Mouse (Mus musculus) hindbrain, embryonic 10.5 days (tissue): ENCODE data around the gene Tex36. TPM values are rescaled to one million over a fixed set of nuclear protein-coding genes. Genes with fewer than 3 reads are reported as not detected.

ENCODE experiments used
- DNase-seq: peaks from one replicate; pipeline ENCODE4 v3.0.0-alpha.2; 2017; ENCODE audit warnings: low spot score
- H3K27ac ChIP-seq: fragments of 300-500 bp; sonication (generic); 2 replicates; pipeline ENCODE4 v1.5.1; 2016; ENCODE audit warnings: mild to moderate bottlenecking, moderate library complexity
- H3K27me3 ChIP-seq: fragments of 300-500 bp; sonication (generic); 2 replicates; pipeline ENCODE4 v1.6.1; 2016; ENCODE audit warnings: mild to moderate bottlenecking; ENCODE audit not compliant: poor library complexity, insufficient read depth, severe bottlenecking
- H3K36me3 ChIP-seq: fragments of 300-500 bp; sonication (generic); 2 replicates; pipeline ENCODE4 v1.6.1; 2016; ENCODE audit warnings: mild to moderate bottlenecking, moderate library complexity
- H3K4me1 ChIP-seq: fragments of 300-500 bp; sonication (generic); replicated peaks from 2 replicates; pipeline ENCODE4 v1.6.1; 2016; ENCODE audit warnings: mild to moderate bottlenecking
- H3K4me3 ChIP-seq: fragments of 300-500 bp; sonication (generic); 2 replicates; pipeline ENCODE4 v1.5.1; 2016; ENCODE audit warnings: mild to moderate bottlenecking, moderate library complexity
- H3K9me3 ChIP-seq: fragments of 300-500 bp; sonication (generic); 2 replicates; pipeline ENCODE4 v1.6.1; 2016; ENCODE audit warnings: mild to moderate bottlenecking, moderate library complexity
- WGBS: fragments of 180-500 bp; shearing (Covaris S2); methylation state at CpG from one replicate; pipeline ENCODE4 v1.1.7; 2016; 5-methylcytosine and 5-hydroxymethylcytosine counted together
- polyA plus RNA-seq: library from polyadenylated mRNA; unstranded; fragments of >200 nt; fragmentation: Nextera tagmentation; extraction: Ambion mirVana; gene quantifications from 2 replicates; pipeline ENCODE4 v1.2.1, GENCODE M21; 2016

The Tex36 gene
- polyA plus RNA-seq, 1 experiment from 2014 or later, result 0.16 TPM

GRCm38 (mm10) chr7:133576825-133577224 is 25.1 kb downstream of the Tex36 start:
- no peak for DNase-seq
- no peak overlapping the region for H3K4me3 ChIP-seq
- WGBS, result 50% methylated on average over 4 of the region's 4 CpGs
- peaks cover 8% of the 10 kb centered on the region; the same call in 1 of the 2 replicates for H3K4me1 ChIP-seq
- no peaks in the 10 kb centered on the region for H3K9me3 ChIP-seq
- H3K27ac ChIP-seq, result no peak overlapping the region
- no peaks in the 10 kb centered on the region for H3K27me3 ChIP-seq
- no peaks in the 10 kb centered on the region for H3K36me3 ChIP-seq

- H3K27me3 ChIP-seq, result no peaks in the 10 kb centered on the region
- WGBS, result 62% methylated on average over 6 of the region's 6 CpGs
- no peak for DNase-seq
- H3K27ac ChIP-seq, result no peak overlapping the region
- H3K36me3 ChIP-seq, result no peaks in the 10 kb centered on the region
- no peaks in the 10 kb centered on the region for H3K9me3 ChIP-seq
- H3K4me3 ChIP-seq, result no peak overlapping the region
- peaks cover 8% of the 10 kb centered on the region; the same call in 1 of the 2 replicates for H3K4me1 ChIP-seq
Measured at GRCm38 (mm10) chr7:133576281-133576680, 25.7 kb downstream of the Tex36 start.

GRCm38 (mm10) chr7:133571927-133572326 is 30.0 kb downstream of the Tex36 start:
- no peak overlapping the region for H3K27ac ChIP-seq
- H3K4me1 ChIP-seq, result peaks cover 5% of the 10 kb centered on the region; the same call in 1 of the 2 replicates
- H3K27me3 ChIP-seq, result no peaks in the 10 kb centered on the region
- WGBS, result 44% methylated on average over 3 of the region's 3 CpGs
- H3K9me3 ChIP-seq, result no peaks in the 10 kb centered on the region
- no peak for DNase-seq
- H3K36me3 ChIP-seq, result no peaks in the 10 kb centered on the region
- H3K4me3 ChIP-seq, result no peak overlapping the region

DNA sequence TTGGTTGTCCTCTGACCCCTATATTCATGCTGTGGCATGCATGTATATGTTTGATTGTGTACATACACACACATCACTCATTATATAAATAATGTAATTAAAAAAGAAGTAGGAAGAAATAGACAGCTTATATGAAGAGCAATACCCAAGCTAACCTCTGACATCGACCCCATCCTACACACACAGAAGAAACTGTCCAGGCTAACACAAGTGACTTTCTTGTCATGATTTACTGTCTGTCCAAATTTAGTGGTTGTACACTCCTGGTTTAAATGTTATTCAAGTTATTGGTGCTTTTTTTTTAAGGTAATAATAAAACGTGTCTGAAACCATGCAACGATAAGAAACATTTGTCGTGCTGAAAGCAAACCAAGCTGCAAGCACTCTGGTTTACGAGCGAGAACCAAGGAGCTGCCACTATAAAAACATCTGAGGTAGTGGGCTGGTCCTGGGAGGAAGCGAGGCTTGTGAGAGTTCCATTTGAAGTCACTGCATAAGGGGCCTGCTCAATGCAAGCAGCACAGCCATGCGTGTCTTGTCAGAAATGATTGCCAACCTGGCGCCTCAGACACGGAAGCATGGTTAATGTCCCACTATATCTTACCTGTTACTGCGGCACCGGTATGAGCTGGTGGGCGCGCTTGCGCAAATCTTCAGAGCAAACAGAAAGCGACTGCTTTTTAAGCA is 32.6 kb downstream of the Tex36 start:
- DNase-seq, result no peak
- WGBS, result 90% methylated on average over 16 of the region's 16 CpGs
- Histone ChIP-seq H3K27ac (no peak overlapping the region), H3K4me3 (no peak overlapping the region), H3K36me3 (no peaks in the 10 kb centered on the region), H3K9me3 (no peaks in the 10 kb centered on the region), H3K4me1 (no peaks in the 10 kb centered on the region), H3K27me3 (no peaks in the 10 kb centered on the region)

DNA sequence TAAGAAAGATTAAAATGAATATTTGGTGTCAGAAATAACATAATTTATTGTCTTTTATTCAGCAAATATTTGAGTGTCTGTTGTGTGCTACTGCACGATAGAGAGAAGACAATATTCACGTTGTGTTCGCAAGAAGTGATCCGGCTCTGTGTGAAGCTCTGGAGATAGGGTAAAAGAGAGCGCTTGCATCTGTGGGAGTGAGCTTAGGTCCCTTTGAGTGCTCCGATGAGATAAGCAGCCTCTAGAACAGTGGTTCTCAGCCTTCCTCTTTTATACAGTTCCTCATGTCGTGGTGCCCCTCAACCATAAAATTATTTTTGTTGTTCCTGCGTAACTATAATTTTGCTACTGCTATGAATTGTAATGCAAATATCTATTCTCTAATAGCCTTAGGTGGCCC is 37.4 kb downstream of the Tex36 start:
- Histone ChIP-seq H3K4me3 (no peak overlapping the region), H3K27ac (no peak overlapping the region), H3K4me1 (no peaks in the 10 kb centered on the region), H3K9me3 (no peaks in the 10 kb centered on the region), H3K36me3 (no peaks in the 10 kb centered on the region), H3K27me3 (no peaks in the 10 kb centered on the region)
- WGBS, result 83% methylated on average over 8 of the region's 8 CpGs
- no peak for DNase-seq

DNA sequence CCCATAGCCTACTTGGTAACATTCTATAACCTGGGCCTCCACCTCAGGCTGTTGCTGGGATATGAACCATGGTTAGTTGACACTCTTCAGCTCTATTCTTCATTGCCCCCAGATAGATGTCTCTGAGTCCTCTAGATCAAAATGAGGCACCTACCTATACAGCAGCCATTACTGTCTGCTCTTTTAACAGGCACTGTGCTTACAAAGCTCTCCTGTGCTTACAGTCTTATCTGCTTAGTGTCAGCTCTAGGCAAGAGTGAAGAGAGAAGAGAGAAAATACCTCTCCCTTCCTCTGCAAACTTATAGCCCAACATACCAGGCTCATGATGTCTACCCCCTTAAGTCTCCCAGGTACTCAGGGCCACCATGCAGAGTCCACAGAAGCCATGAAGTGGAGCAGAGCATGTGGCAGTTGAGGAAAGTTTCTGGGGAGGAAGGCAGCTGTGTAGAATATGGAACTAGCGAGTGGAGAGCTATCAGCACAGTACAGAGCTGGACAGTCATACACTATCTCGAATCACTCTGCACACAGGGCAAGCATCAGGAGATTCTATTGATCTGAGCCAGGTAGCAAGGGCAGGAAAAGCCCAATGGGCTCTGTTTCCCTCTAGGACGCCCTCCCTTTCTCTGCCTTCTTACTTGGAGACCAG is 38.7 kb downstream of the Tex36 start:
- no peak overlapping the region for H3K4me3 ChIP-seq
- 90% methylated on average over 3 of the region's 3 CpGs for whole genome bisulfite sequencing
- H3K9me3 ChIP-seq, result no peaks in the 10 kb centered on the region
- H3K36me3 ChIP-seq, result no peaks in the 10 kb centered on the region
- H3K27ac ChIP-seq, result no peak overlapping the region
- no peaks in the 10 kb centered on the region for H3K4me1 ChIP-seq
- no peak for DNase-seq
- no peaks in the 10 kb centered on the region for H3K27me3 ChIP-seq

- H3K27me3 ChIP-seq, result no peaks in the 10 kb centered on the region
- peak; percentile 33 for DNase-seq
Measured at GRCm38 (mm10) chr7:133555786-133556492, 46.0 kb downstream of the Tex36 start.

DNA sequence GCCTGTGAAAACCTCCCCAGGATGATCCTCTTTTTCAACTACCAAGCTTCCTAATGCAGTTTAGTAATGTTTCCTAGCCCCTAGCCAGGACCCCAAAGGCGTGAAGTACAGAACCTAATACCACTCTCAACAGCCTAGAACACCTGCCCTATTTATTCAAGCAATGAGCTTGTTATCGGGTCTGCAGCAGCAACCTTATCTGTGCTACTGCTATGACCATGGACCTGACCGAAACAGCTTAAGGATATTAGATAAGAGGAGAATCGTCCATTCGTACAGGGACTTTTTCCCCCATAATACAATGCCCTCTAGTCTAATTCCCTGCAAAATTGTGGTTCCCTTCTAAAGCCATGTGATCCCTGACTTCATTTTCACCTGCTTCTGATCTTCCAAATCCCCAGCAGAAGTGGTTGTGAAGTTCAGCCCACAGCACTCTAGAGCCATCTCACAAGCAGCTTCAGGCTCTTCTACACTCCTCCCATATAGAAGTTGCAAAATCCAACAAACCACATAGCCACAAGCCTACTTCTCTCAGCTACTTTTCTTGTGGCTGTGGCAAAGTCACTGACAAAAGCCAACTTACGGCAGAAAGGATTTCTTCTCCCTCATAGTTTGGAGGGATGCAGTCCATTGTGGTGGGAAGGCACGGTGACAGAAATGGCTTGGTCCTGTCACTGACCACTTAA is 49.5 kb downstream of the Tex36 start:
- H3K9me3 ChIP-seq, result no peaks in the 10 kb centered on the region
- WGBS, result 91% methylated on average over 7 of the region's 7 CpGs
- H3K4me1 ChIP-seq, result no peaks in the 10 kb centered on the region; the same call in 1 of the 2 replicates
- H3K27ac ChIP-seq, result no peak overlapping the region
- DNase-seq, result no peak
- H3K4me3 ChIP-seq, result no peak overlapping the region
- H3K36me3 ChIP-seq, result no peaks in the 10 kb centered on the region
- H3K27me3 ChIP-seq, result no peaks in the 10 kb centered on the region

More at GRCm38 (mm10) chr7:133555786-133556492, 46.0 kb downstream of the Tex36 start:
- Histone ChIP-seq H3K9me3 (no peaks in the 10 kb centered on the region), H3K27ac (no peak overlapping the region), H3K4me3 (no peak overlapping the region), H3K4me1 (no peaks in the 10 kb centered on the region; the same call in 1 of the 2 replicates), H3K36me3 (no peaks in the 10 kb centered on the region)
- WGBS, result 62% methylated on average over 8 of the region's 8 CpGs

- H3K4me3 ChIP-seq, result no peak overlapping the region
- no peak for DNase-seq
- no peaks in the 10 kb centered on the region; the same call in 1 of the 2 replicates for H3K4me1 ChIP-seq
- H3K36me3 ChIP-seq, result no peaks in the 10 kb centered on the region
- no peaks in the 10 kb centered on the region for H3K9me3 ChIP-seq
- 66% methylated on average over 2 of the region's 2 CpGs for WGBS
- no peaks in the 10 kb centered on the region for H3K27me3 ChIP-seq
- no peak overlapping the region for H3K27ac ChIP-seq
Measured at GRCm38 (mm10) chr7:133551000-133551399, 51.0 kb downstream of the Tex36 start.

GRCm38 (mm10) chr7:133548434-133548833 is 53.5 kb downstream of the Tex36 start:
- Histone ChIP-seq H3K36me3 (no peaks in the 10 kb centered on the region), H3K4me3 (no peak overlapping the region), H3K27ac (no peak overlapping the region), H3K4me1 (no peaks in the 10 kb centered on the region), H3K9me3 (no peaks in the 10 kb centered on the region), H3K27me3 (no peaks in the 10 kb centered on the region)
- WGBS, result 89% methylated on average over 4 of the region's 4 CpGs
- no peak for DNase-seq

DNA sequence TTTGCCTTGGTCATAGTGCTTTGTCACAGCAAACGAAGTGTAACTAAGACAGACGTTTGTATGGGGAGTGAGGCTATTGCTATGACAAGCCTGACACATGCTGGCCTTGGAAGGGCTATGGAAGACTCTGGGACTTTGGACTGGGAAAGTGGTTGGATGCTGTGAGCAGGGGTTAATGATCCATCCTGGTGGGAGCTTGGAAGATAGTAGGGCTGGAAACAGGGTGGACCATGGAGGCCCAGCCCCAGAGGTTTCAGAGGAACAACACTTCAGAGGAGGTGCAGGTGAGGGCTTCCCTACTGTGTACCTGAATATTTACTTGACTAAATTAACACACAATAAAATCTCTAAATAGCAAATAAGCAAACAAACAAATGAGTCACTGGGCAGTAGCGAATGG is 56.3 kb downstream of the Tex36 start:
- Histone ChIP-seq H3K27ac (no peak overlapping the region), H3K4me3 (no peak overlapping the region), H3K27me3 (no peaks in the 10 kb centered on the region), H3K9me3 (no peaks in the 10 kb centered on the region), H3K36me3 (no peaks in the 10 kb centered on the region), H3K4me1 (no peaks in the 10 kb centered on the region)
- no peak for DNase-seq
- WGBS, result 80% methylated on average over 3 of the region's 3 CpGs

GRCm38 (mm10) chr7:133544966-133545365 is 57.0 kb downstream of the Tex36 start:
- 64% methylated on average over 2 of the region's 2 CpGs for WGBS

More at GRCm38 (mm10) chr7:133544966-133545365, 57.0 kb downstream of the Tex36 start:
- H3K4me3 ChIP-seq, result no peak overlapping the region
- no peaks in the 10 kb centered on the region for H3K27me3 ChIP-seq
- DNase-seq, result no peak
- no peaks in the 10 kb centered on the region for H3K36me3 ChIP-seq
- H3K9me3 ChIP-seq, result no peaks in the 10 kb centered on the region
- no peaks in the 10 kb centered on the region for H3K4me1 ChIP-seq
- H3K27ac ChIP-seq, result no peak overlapping the region
